Comparison of ENCODE assay signal across 19 mouse cellular contexts in the genomic region with DNA sequence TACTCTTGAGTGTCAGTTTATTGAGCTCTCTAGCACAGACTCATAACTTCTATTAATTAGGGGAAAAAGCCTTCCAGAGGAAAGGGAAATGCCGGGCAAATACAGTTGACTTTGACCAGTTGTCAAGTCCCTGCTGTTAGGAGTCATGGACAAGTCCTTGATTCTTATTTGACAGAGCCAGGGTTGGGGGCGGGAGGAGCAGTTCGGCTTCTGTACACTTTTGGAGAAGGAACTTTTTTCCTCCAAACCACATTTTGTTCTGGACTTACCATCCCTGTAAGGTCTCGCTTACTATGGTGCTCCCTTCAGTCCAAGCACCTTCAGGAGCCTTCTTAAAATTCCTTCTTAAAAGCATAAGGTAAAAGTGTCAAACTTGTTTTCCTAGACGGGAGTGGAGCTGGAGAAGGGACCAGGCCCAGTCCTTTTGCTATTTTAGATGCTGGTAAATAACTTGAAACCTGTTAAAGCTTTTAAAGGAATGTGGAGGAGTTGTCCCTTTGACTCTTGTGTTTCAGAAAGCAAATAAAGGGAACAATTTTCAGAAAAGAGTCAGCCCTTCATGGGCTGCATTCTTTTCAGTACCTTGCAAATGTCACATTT.
DNase-seq lines count a peak whose midpoint lies in the region; ATAC-seq lines count a peak whose summit lies in the region.
"Had no signal": no experiment of that assay in that cellular context is flagged by ENCODE, and none has a peak within 500 bp of the region (broad histone marks: within the 10 kb centered on the region; RNA-seq: fewer than 3 reads in every experiment).

No protein-coding gene starts in this region.

- H3K27ac ChIP-seq in intestine, embryonic 14.5 days (ENCODE audit: low read depth) = no peak overlapping the region
- no peak overlapping the region for H3K27ac ChIP-seq in intestine, embryonic 15.5 days
- H3K27ac ChIP-seq in limb, embryonic 10.5 days = peak overlapping the region; percentile 50; the same call in 1 of the 2 replicates
- H3K27ac ChIP-seq: embryonic facial prominence, embryonic 12.5 days; forebrain, embryonic 12.5 days; macrophage; midbrain, embryonic 15.5 days; neural tube, embryonic 13.5 days had no signal

- whole genome bisulfite sequencing in intestine, embryonic 14.5 days = 74% methylated on average over 5 of the region's 5 CpGs
- WGBS in intestine, embryonic 15.5 days = 82% methylated on average over 5 of the region's 5 CpGs
- 75% methylated on average over 5 of the region's 5 CpGs for WGBS in limb, embryonic 10.5 days

- H3K27me3 ChIP-seq in intestine, embryonic 14.5 days (replicated peaks; ENCODE audit: control insufficient read depth, insufficient read depth, low read length) = no peaks in the 10 kb centered on the region
- H3K27me3 ChIP-seq in intestine, embryonic 15.5 days (replicated peaks) = no peaks in the 10 kb centered on the region
- H3K27me3 ChIP-seq in limb, embryonic 10.5 days (ENCODE audit: low read depth, poor library complexity, severe bottlenecking) = no peaks in the 10 kb centered on the region
- H3K27me3 ChIP-seq: embryonic facial prominence, embryonic 12.5 days; forebrain, embryonic 12.5 days; midbrain, embryonic 15.5 days had no signal

- H3K9me3 ChIP-seq in intestine, embryonic 14.5 days (ENCODE audit: control insufficient read depth, low read length) = no peaks in the 10 kb centered on the region
- H3K9me3 ChIP-seq in intestine, embryonic 15.5 days = no peaks in the 10 kb centered on the region
- no peaks in the 10 kb centered on the region for H3K9me3 ChIP-seq in limb, embryonic 10.5 days (replicated peaks)
- H3K9me3 ChIP-seq: embryonic facial prominence, embryonic 12.5 days; forebrain, embryonic 12.5 days; G1E; midbrain, embryonic 15.5 days; neural tube, embryonic 13.5 days had no signal

- H3K4me1 ChIP-seq in intestine, embryonic 14.5 days (replicated peaks; ENCODE audit: control insufficient read depth, insufficient read depth, low read length) = peaks cover 28% of the 10 kb centered on the region
- H3K4me1 ChIP-seq in intestine, embryonic 15.5 days (replicated peaks) = peaks cover 12% of the 10 kb centered on the region
- H3K4me1 ChIP-seq in limb, embryonic 10.5 days = peaks cover 40% of the 10 kb centered on the region

- peak; percentile 46 for DNase-seq in intestine, embryonic 14.5 days (ENCODE audit: low spot score)
- peak; percentile 34 for DNase-seq in adipocyte (ENCODE audit: low spot score)
- DNase-seq in limb, embryonic 10.5 days (ENCODE audit: low spot score) = no peak
- DNase-seq in lung, postnatal 10 days = peak; percentile 22
- DNase-seq in ovary, postnatal 10 days (ENCODE audit: low spot score) = no peak
- DNase-seq in adrenal gland, postnatal 25 days = no peak
- DNase-seq: adrenal gland, postnatal 14 days; cerebellum, postnatal 36 days; left cerebral cortex, postnatal 4 days; right cerebral cortex, adult 18-20 months; thymus, adult 18-20 months had no signal

- no peak overlapping the region for H3K9ac ChIP-seq in intestine, embryonic 14.5 days (ENCODE audit: low read length)
- no peak overlapping the region for H3K9ac ChIP-seq in intestine, embryonic 15.5 days
- H3K9ac ChIP-seq: embryonic facial prominence, embryonic 12.5 days; forebrain, embryonic 12.5 days; midbrain, embryonic 15.5 days; neural tube, embryonic 13.5 days had no signal

- no peak for ATAC-seq in intestine, embryonic 14.5 days (replicated peaks; ENCODE audit: low FRiP score, low TSS enrichment, low read depth)
- ATAC-seq in intestine, embryonic 15.5 days = no peak
- ATAC-seq: intestine, postnatal 0 days; midbrain, embryonic 15.5 days had no signal

- no peak overlapping the region for H3K4me3 ChIP-seq in intestine, embryonic 14.5 days (ENCODE audit: low read depth, low read length)
- H3K4me3 ChIP-seq in intestine, embryonic 15.5 days (replicated peaks) = no peak overlapping the region
- H3K4me3 ChIP-seq in limb, embryonic 10.5 days = no peak overlapping the region
- H3K4me3 ChIP-seq: embryonic facial prominence, embryonic 12.5 days; forebrain, embryonic 12.5 days; midbrain, embryonic 15.5 days; neural tube, embryonic 13.5 days had no signal

- no peak overlapping the region for H3K4me2 ChIP-seq in intestine, embryonic 14.5 days (ENCODE audit: low read length)
- H3K4me2 ChIP-seq in intestine, embryonic 15.5 days (replicated peaks) = no peak overlapping the region
- H3K4me2 ChIP-seq: embryonic facial prominence, embryonic 12.5 days; forebrain, embryonic 12.5 days; midbrain, embryonic 15.5 days; neural tube, embryonic 13.5 days had no signal

- no peaks in the 10 kb centered on the region for H3K36me3 ChIP-seq in intestine, embryonic 14.5 days (ENCODE audit: control insufficient read depth, insufficient read depth, low read length)
- H3K36me3 ChIP-seq in intestine, embryonic 15.5 days = no peaks in the 10 kb centered on the region
- no peaks in the 10 kb centered on the region for H3K36me3 ChIP-seq in limb, embryonic 10.5 days
- H3K36me3 ChIP-seq: embryonic facial prominence, embryonic 12.5 days; forebrain, embryonic 12.5 days; G1E; midbrain, embryonic 15.5 days; neural tube, embryonic 13.5 days had no signal

Comparison
In these comparisons a context has a peak if more than half of its experiments do, and no peak if none do; other contexts are left out.
1. DNase-seq: peak in intestine, embryonic 14.5 days (single experiment), adipocyte (single experiment) and lung, postnatal 10 days (single experiment); none in limb, embryonic 10.5 days (single experiment), ovary, postnatal 10 days (single experiment) and adrenal gland, postnatal 25 days (single experiment).